Mouse (Mus musculus) intestine, embryonic 14.5 days (tissue): Measurements from ENCODE around the gene Pde11a. TPM values are rescaled to one million over a fixed set of nuclear protein-coding genes. Genes with fewer than 3 reads are reported as not detected.

Source experiments
- ATAC-seq: fragments of 200-750 bp; cut with Nextera tagmentation; replicated peaks from 2 replicates; pipeline ENCODE4 v1.8.0; 2017; ENCODE audit warnings: low read depth, moderate number of reproducible peaks, moderate TSS enrichment, moderate library complexity; ENCODE audit not compliant: low FRiP score, low TSS enrichment
- DNase-seq: peaks from one replicate; pipeline ENCODE4 v3.0.0-alpha.2; 2018; ENCODE audit warnings: low spot score
- H3K27ac ChIP-seq: fragments of 300-500 bp; sonication (generic); 2 replicates; pipeline ENCODE4 v1.5.1; 2014; ENCODE audit warnings: low read depth, mild to moderate bottlenecking, control low read depth
- H3K27me3 ChIP-seq: fragments of 300-500 bp; sonication (generic); replicated peaks from 2 replicates; pipeline ENCODE4 v1.6.1; 2014; ENCODE audit warnings: low read length, control low read depth; ENCODE audit not compliant: control insufficient read depth, insufficient read depth
- H3K36me3 ChIP-seq: fragments of 300-500 bp; sonication (generic); 2 replicates; pipeline ENCODE4 v1.6.1; 2014; ENCODE audit warnings: low read length, control low read depth; ENCODE audit not compliant: control insufficient read depth, insufficient read depth
- H3K4me1 ChIP-seq: fragments of 300-500 bp; sonication (generic); replicated peaks from 2 replicates; pipeline ENCODE4 v1.6.1; 2014; ENCODE audit warnings: low read length, control low read depth, mixed read lengths; ENCODE audit not compliant: control insufficient read depth, insufficient read depth
- H3K4me2 ChIP-seq: fragments of 300-500 bp; sonication (generic); 2 replicates; pipeline ENCODE4 v1.6.1; 2014; ENCODE audit warnings: low read length
- H3K4me3 ChIP-seq: fragments of 300-500 bp; sonication (generic); 2 replicates; pipeline ENCODE4 v1.5.1; 2014; ENCODE audit warnings: low read depth, low read length, control low read depth, mixed read lengths
- H3K9ac ChIP-seq: fragments of 300-500 bp; sonication (generic); 2 replicates; pipeline ENCODE4 v1.6.1; 2014; ENCODE audit warnings: mild to moderate bottlenecking, low read length
- H3K9me3 ChIP-seq: fragments of 300-500 bp; sonication (generic); 2 replicates; pipeline ENCODE4 v1.6.1; 2016; ENCODE audit warnings: low read length, control low read depth; ENCODE audit not compliant: control insufficient read depth
- WGBS: fragments of 180-500 bp; shearing (Covaris S2); extraction: QIAGEN DNeasy Blood & Tissue Kit; methylation state at CpG from one replicate; pipeline ENCODE4 v1.1.7; 2014; 5-methylcytosine and 5-hydroxymethylcytosine counted together
- polyA plus RNA-seq: library from polyadenylated mRNA; unstranded; fragments of >200 nt; fragmentation: Nextera tagmentation; extraction: Ambion mirVana; gene quantifications from 2 replicates; pipeline ENCODE4 v1.2.1, GENCODE M21; 2014

Pde11a gene
- polyA plus RNA-seq, 1 experiment from 2014 or later: 0.42 TPM

- WGBS: 71% methylated on average over 9 of the region's 9 CpGs
- no peaks in the 10 kb centered on the region for H3K27me3 ChIP-seq
- H3K9ac ChIP-seq: no peak overlapping the region
- H3K4me1 ChIP-seq: peaks cover 38% of the 10 kb centered on the region
- ATAC-seq (no peak), DNase-seq (no peak)
- H3K27ac ChIP-seq: peak overlapping the region; percentile 57; the same call in 1 of the 2 replicates
- H3K4me2 ChIP-seq: no peak overlapping the region
- no peak overlapping the region for H3K4me3 ChIP-seq
- H3K36me3 ChIP-seq: no peaks in the 10 kb centered on the region
- H3K9me3 ChIP-seq: no peaks in the 10 kb centered on the region
Observed at GRCm38 (mm10) chr2:76100597-76100996, 238.0 kb downstream of the Pde11a start.

- no peak overlapping the region for H3K4me2 ChIP-seq
- H3K4me3 ChIP-seq: no peak overlapping the region
- WGBS: 26% methylated on average over 9 of the region's 9 CpGs
- DNase-seq (no peak), ATAC-seq (no peak)
- no peak overlapping the region for H3K9ac ChIP-seq
- H3K27me3 ChIP-seq: no peaks in the 10 kb centered on the region
- H3K4me1 ChIP-seq: peaks cover 38% of the 10 kb centered on the region
- no peaks in the 10 kb centered on the region for H3K9me3 ChIP-seq
- H3K27ac ChIP-seq: peak overlapping the region; percentile 69
- no peaks in the 10 kb centered on the region for H3K36me3 ChIP-seq
Observed at GRCm38 (mm10) chr2:76099726-76100347, 238.7 kb downstream of the Pde11a start.

GRCm38 (mm10) chr2:76098381-76098780, 240.2 kb downstream of the Pde11a start:
- WGBS: 11% methylated on average over 8 of the region's 8 CpGs
- DNase-seq: no peak

GRCm38 (mm10) chr2:76097847-76098246, 240.7 kb downstream of the Pde11a start:
- WGBS: 13% methylated on average over 7 of the region's 7 CpGs
- H3K4me2 ChIP-seq: no peak overlapping the region
- H3K27ac ChIP-seq: peak overlapping the region; percentile 69; the same call in 1 of the 2 replicates

More at GRCm38 (mm10) chr2:76098381-76098780, 240.2 kb downstream of the Pde11a start:
- Histone ChIP-seq H3K9me3 (no peaks in the 10 kb centered on the region), H3K4me1 (peaks cover 38% of the 10 kb centered on the region), H3K4me3 (no peak overlapping the region), H3K36me3 (no peaks in the 10 kb centered on the region), H3K27me3 (no peaks in the 10 kb centered on the region), H3K4me2 (no peak overlapping the region), H3K9ac (no peak overlapping the region), H3K27ac (peak overlapping the region; percentile 69; the same call in 1 of the 2 replicates)
- no peak for ATAC-seq

GRCm38 (mm10) chr2:76097284-76097683, 241.3 kb downstream of the Pde11a start:
- Histone ChIP-seq H3K4me3 (no peak overlapping the region), H3K27ac (0 out of 2 replicates have a peak overlapping the region, but pooled peaks have one; percentile 43), H3K4me2 (no peak overlapping the region), H3K9ac (no peak overlapping the region), H3K9me3 (no peaks in the 10 kb centered on the region), H3K36me3 (no peaks in the 10 kb centered on the region), H3K27me3 (no peaks in the 10 kb centered on the region), H3K4me1 (peaks cover 38% of the 10 kb centered on the region)
- DNase-seq (no peak), ATAC-seq (no peak)
- WGBS: 46% methylated on average over 8 of the region's 8 CpGs

More at GRCm38 (mm10) chr2:76097847-76098246, 240.7 kb downstream of the Pde11a start:
- H3K27me3 ChIP-seq: no peaks in the 10 kb centered on the region
- H3K36me3 ChIP-seq: no peaks in the 10 kb centered on the region
- DNase-seq: no peak
- H3K9ac ChIP-seq: no peak overlapping the region
- no peak overlapping the region for H3K4me3 ChIP-seq
- H3K9me3 ChIP-seq: no peaks in the 10 kb centered on the region
- peaks cover 38% of the 10 kb centered on the region for H3K4me1 ChIP-seq
- peak; percentile 66 for ATAC-seq

GRCm38 (mm10) chr2:76095861-76096260, 242.7 kb downstream of the Pde11a start:
- Histone ChIP-seq H3K4me1 (peaks cover 38% of the 10 kb centered on the region), H3K27ac (no peak overlapping the region), H3K4me3 (no peak overlapping the region), H3K36me3 (no peaks in the 10 kb centered on the region), H3K9me3 (no peaks in the 10 kb centered on the region), H3K4me2 (no peak overlapping the region), H3K27me3 (no peaks in the 10 kb centered on the region), H3K9ac (no peak overlapping the region)
- ATAC-seq (no peak), DNase-seq (no peak)
- WGBS: 95% methylated on average over 5 of the region's 5 CpGs

GRCm38 (mm10) chr2:76090506-76090905, 248.1 kb downstream of the Pde11a start:
- Histone ChIP-seq H3K4me2 (no peak overlapping the region), H3K27me3 (no peaks in the 10 kb centered on the region), H3K4me1 (peaks cover 21% of the 10 kb centered on the region; the same call in 1 of the 2 replicates), H3K4me3 (no peak overlapping the region), H3K27ac (peak overlapping the region; percentile 77; the same call in 1 of the 2 replicates), H3K9ac (no peak overlapping the region), H3K9me3 (no peaks in the 10 kb centered on the region), H3K36me3 (no peaks in the 10 kb centered on the region)
- no peak for DNase-seq
- ATAC-seq: no peak

GRCm38 (mm10) chr2:76088844-76089243, 249.7 kb downstream of the Pde11a start:
- no peak overlapping the region for H3K4me3 ChIP-seq
- H3K9me3 ChIP-seq: no peaks in the 10 kb centered on the region
- no peak for ATAC-seq
- peaks cover 21% of the 10 kb centered on the region; the same call in 1 of the 2 replicates for H3K4me1 ChIP-seq
- WGBS: 26% methylated on average over 4 of the region's 4 CpGs
- H3K4me2 ChIP-seq: no peak overlapping the region
- peak overlapping the region; percentile 77; the same call in 1 of the 2 replicates for H3K27ac ChIP-seq
- H3K27me3 ChIP-seq: no peaks in the 10 kb centered on the region
- H3K9ac ChIP-seq: no peak overlapping the region
- H3K36me3 ChIP-seq: no peaks in the 10 kb centered on the region
- no peak for DNase-seq

GRCm38 (mm10) chr2:76088413-76088812, 250.2 kb downstream of the Pde11a start:
- H3K4me1 ChIP-seq: peaks cover 21% of the 10 kb centered on the region; the same call in 1 of the 2 replicates
- H3K9me3 ChIP-seq: no peaks in the 10 kb centered on the region
- no peak overlapping the region for H3K9ac ChIP-seq
- H3K27me3 ChIP-seq: no peaks in the 10 kb centered on the region
- peak overlapping the region; percentile 77; the same call in 1 of the 2 replicates for H3K27ac ChIP-seq
- no peak overlapping the region for H3K4me2 ChIP-seq
- 38% methylated on average over 5 of the region's 5 CpGs for WGBS
- DNase-seq (no peak), ATAC-seq (no peak)
- H3K4me3 ChIP-seq: no peak overlapping the region
- no peaks in the 10 kb centered on the region for H3K36me3 ChIP-seq
